Mouse (Mus musculus) frontal cortex, adult (tissue): ENCODE measurements at regions not wholly inside any gene's neighbourhood (a gene's known extent, or its start where the extent isn't known, plus 50 kb on each side); places are given as distances from the start of the nearest gene placed in this dataset.

Source experiments
- ATAC-seq: cut with Nextera tagmentation; 2 replicates; pipeline ENCODE4 v1.9.2; 2017; ENCODE audit warnings: mild to moderate bottlenecking, moderate library complexity, mixed read lengths; ENCODE audit not compliant: low TSS enrichment

- ATAC-seq = no peak
Measured at GRCm38 (mm10) chr2:27590511-27590910, 75.6 kb downstream of the Wdr5 start.

- no peak for ATAC-seq
Measured at GRCm38 (mm10) chr2:27591668-27592067, 76.7 kb downstream of the Wdr5 start.

GRCm38 (mm10) chr2:27593338-27593737, 78.4 kb downstream of the Wdr5 start:
- no peak for ATAC-seq

GRCm38 (mm10) chr2:27595251-27595650, 80.3 kb downstream of the Wdr5 start:
- ATAC-seq = no peak

- no peak for ATAC-seq
Measured at GRCm38 (mm10) chr2:27596217-27596616, 80.0 kb upstream of the Rxra start.

GRCm38 (mm10) chr2:27596966-27597365, 79.3 kb upstream of the Rxra start:
- ATAC-seq = no peak

GRCm38 (mm10) chr2:27597901-27598300, 78.3 kb upstream of the Rxra start:
- no peak for ATAC-seq

- peak; percentile 52; the same call in 1 of the 2 replicates for ATAC-seq
Measured at GRCm38 (mm10) chr2:27599061-27599768, 77.0 kb upstream of the Rxra start.

- ATAC-seq = no peak
Measured at GRCm38 (mm10) chr2:27599769-27600167, 76.5 kb upstream of the Rxra start.

GRCm38 (mm10) chr2:27603333-27603732, 72.9 kb upstream of the Rxra start:
- ATAC-seq = no peak

GRCm38 (mm10) chr2:27604588-27604987, 71.7 kb upstream of the Rxra start:
- no peak for ATAC-seq

GRCm38 (mm10) chr2:27606816-27607215, 69.4 kb upstream of the Rxra start:
- no peak for ATAC-seq

- no peak for ATAC-seq
Measured at GRCm38 (mm10) chr2:27621741-27622140, 54.5 kb upstream of the Rxra start.

GRCm38 (mm10) chr2:27624656-27625366, 51.4 kb upstream of the Rxra start:
- no peak for ATAC-seq
